Mouse (Mus musculus): Measurements from ENCODE around the gene Wbp1. TPM values are rescaled to one million over a fixed set of nuclear protein-coding genes. Genes with fewer than 3 reads are reported as not detected.

Gene Wbp1
- polyA plus RNA-seq, 1 experiment from 2014 or later: 120 TPM

DNA sequence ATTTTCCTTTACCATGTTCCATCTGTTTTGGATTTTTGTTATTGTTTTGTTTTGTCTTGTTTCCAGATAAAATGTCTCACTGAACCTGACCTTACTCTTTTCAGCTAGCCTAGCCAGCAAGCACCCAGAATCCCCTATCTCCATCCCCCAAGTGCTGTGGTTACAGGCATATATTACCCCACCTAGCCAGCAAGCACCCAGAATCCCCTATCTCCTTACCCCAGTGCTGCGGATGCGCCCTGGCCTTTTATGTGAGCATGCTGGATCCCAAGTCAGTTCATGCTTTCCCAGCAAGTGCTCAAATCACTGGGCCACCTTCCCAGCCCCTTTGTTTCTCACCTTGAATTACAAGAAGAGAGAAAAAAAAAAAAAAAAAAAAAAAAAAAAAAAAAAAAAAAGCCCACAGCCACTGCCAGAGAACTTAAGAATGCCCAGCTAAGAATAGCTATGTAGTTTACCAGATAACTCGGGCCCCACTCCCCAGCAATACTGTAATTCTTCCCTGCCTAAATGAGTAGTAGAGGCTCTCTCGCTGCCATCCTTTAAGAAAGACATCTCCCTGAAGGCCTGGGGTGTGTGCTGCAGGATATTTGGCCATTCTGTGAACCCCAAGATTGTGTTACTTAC, 9.7 kb downstream of the Wbp1 start:
- no peak for ATAC-seq (ENCODE audit: borderline replicate concordance, extremely low read depth, low FRiP score, low TSS enrichment)
- Histone ChIP-seq H3K4me2 (no peak overlapping the region), H3K9ac (no peak overlapping the region)

GRCm38 (mm10) chr6:83108762-83109668, 12.3 kb downstream of the Wbp1 start, which contains the start of gene Mrpl53:
Mrpl53 (plus strand) TSS chr6:83109040.
- peak within 1 kb of the TSS; percentile 75 for H3K27ac ChIP-seq
- H3K4me3 ChIP-seq: peak within 1 kb of the TSS; percentile 95
- H3K9ac ChIP-seq: peak within 1 kb of the TSS; percentile 88
- peaks cover 20% of the 10 kb centered on the region for H3K4me1 ChIP-seq
- H3K27me3 ChIP-seq: no peaks in the 10 kb centered on the region
- H3K36me3 ChIP-seq: 0 out of 2 replicates have a peak, but pooled peaks cover 15% of the 10 kb centered on the region
- H3K9me3 ChIP-seq: no peaks in the 10 kb centered on the region
- ATAC-seq (ENCODE audit: borderline replicate concordance, extremely low read depth, low FRiP score, low TSS enrichment): peak; percentile 91
- under 1% methylated on average over 76 of the region's 76 CpGs for WGBS
- H3K4me2 ChIP-seq: peak within 1 kb of the TSS; percentile 88

More for the DNA sequence above, 9.7 kb downstream of the Wbp1 start:
- peaks cover 37% of the 10 kb centered on the region for H3K4me1 ChIP-seq
- H3K27ac ChIP-seq: no peak overlapping the region
- H3K36me3 ChIP-seq: 0 out of 2 replicates have a peak, but pooled peaks cover 12% of the 10 kb centered on the region
- no peaks in the 10 kb centered on the region for H3K9me3 ChIP-seq
- 85% methylated on average over 4 of the region's 4 CpGs for WGBS
- no peak overlapping the region for H3K4me3 ChIP-seq
- no peaks in the 10 kb centered on the region for H3K27me3 ChIP-seq

- 36% methylated on average over 13 of the region's 13 CpGs for WGBS
- Histone ChIP-seq H3K4me2 (peak overlapping the region; percentile 88), H3K4me3 (peak overlapping the region; percentile 95), H3K27ac (no peak overlapping the region), H3K27me3 (no peaks in the 10 kb centered on the region), H3K36me3 (0 out of 2 replicates have a peak, but pooled peaks cover 15% of the 10 kb centered on the region), H3K4me1 (peaks cover 28% of the 10 kb centered on the region), H3K9ac (0 out of 2 replicates have a peak overlapping the region, but pooled peaks have one; percentile 88), H3K9me3 (no peaks in the 10 kb centered on the region)
- no peak for ATAC-seq (ENCODE audit: borderline replicate concordance, extremely low read depth, low FRiP score, low TSS enrichment)
Observed at GRCm38 (mm10) chr6:83107566-83108400, 13.6 kb downstream of the Wbp1 start.

GRCm38 (mm10) chr6:83104158-83104557, 17.2 kb downstream of the Wbp1 start:
- no peak overlapping the region for H3K4me2 ChIP-seq
- no peak for ATAC-seq (ENCODE audit: borderline replicate concordance, extremely low read depth, low FRiP score, low TSS enrichment)
- H3K4me1 ChIP-seq: peaks cover 27% of the 10 kb centered on the region
- no peak overlapping the region for H3K27ac ChIP-seq
- 0 out of 2 replicates have a peak, but pooled peaks cover 3% of the 10 kb centered on the region for H3K36me3 ChIP-seq
- H3K4me3 ChIP-seq: no peak overlapping the region
- H3K9me3 ChIP-seq: no peaks in the 10 kb centered on the region
- H3K9ac ChIP-seq: no peak overlapping the region
- no peaks in the 10 kb centered on the region for H3K27me3 ChIP-seq
- WGBS: 74% methylated on average over 4 of the region's 4 CpGs

- no peaks in the 10 kb centered on the region for H3K9me3 ChIP-seq
- ATAC-seq (ENCODE audit: borderline replicate concordance, extremely low read depth, low FRiP score, low TSS enrichment): no peak
- no peaks in the 10 kb centered on the region for H3K27me3 ChIP-seq
- 48% methylated on average over 11 of the region's 11 CpGs for WGBS
- no peak overlapping the region for H3K27ac ChIP-seq
- H3K9ac ChIP-seq: peak overlapping the region; percentile 71; the same call in 1 of the 2 replicates
- peak overlapping the region; percentile 65; the same call in 1 of the 2 replicates for H3K4me3 ChIP-seq
- peaks cover 24% of the 10 kb centered on the region for H3K4me1 ChIP-seq
- 0 out of 2 replicates have a peak, but pooled peaks cover 3% of the 10 kb centered on the region for H3K36me3 ChIP-seq
- peak overlapping the region; percentile 97 for H3K4me2 ChIP-seq
Observed at GRCm38 (mm10) chr6:83103130-83103650, 18.2 kb downstream of the Wbp1 start.

- peak overlapping the region; percentile 97 for H3K4me2 ChIP-seq
- no peaks in the 10 kb centered on the region for H3K9me3 ChIP-seq
- H3K4me3 ChIP-seq: peak overlapping the region; percentile 65
- peak overlapping the region; percentile 71 for H3K9ac ChIP-seq
- ATAC-seq (ENCODE audit: borderline replicate concordance, extremely low read depth, low FRiP score, low TSS enrichment): peak; percentile 81
- H3K27ac ChIP-seq: peak overlapping the region; percentile 81
- no peaks in the 10 kb centered on the region for H3K27me3 ChIP-seq
- 0 out of 2 replicates have a peak, but pooled peaks cover 3% of the 10 kb centered on the region for H3K36me3 ChIP-seq
- WGBS: under 1% methylated on average over 73 of the region's 74 CpGs
- H3K4me1 ChIP-seq: peaks cover 18% of the 10 kb centered on the region
Observed at GRCm38 (mm10) chr6:83101688-83102556, 19.4 kb downstream of the Wbp1 start.

DNA sequence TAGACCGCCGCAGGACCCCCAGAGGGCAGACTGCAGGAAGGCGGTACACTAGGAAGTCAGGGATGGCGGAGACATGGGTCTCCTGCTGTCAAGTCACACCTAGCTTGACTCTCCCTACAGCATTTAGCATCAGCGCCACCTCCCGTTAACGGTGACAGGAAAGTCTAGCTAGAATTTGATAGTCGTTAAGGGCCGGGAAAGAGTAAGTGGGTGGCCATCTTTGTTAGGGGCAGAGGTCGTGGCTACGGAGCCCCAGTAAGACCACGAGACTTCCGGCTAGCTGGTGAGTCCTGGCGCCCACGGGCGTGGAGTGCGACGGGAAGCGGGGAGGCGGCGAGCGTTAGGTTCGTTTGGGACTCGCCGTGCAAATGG, 20.1 kb downstream of the Wbp1 start, which contains the start of the genes Ccdc142 and Gm42688:
Gene Ccdc142, plus strand, starts transcription at position 286 of the 372 bp plus-strand sequence.
Gene Gm42688, plus strand, starts transcription at position 302 of the 372 bp plus-strand sequence.
- ATAC-seq (ENCODE audit: borderline replicate concordance, extremely low read depth, low FRiP score, low TSS enrichment): peak; percentile 78
- no peaks in the 10 kb centered on the region for H3K9me3 ChIP-seq

GRCm38 (mm10) chr6:83098411-83098810, 22.9 kb downstream of the Wbp1 start:
- Histone ChIP-seq H3K4me3 (no peak overlapping the region), H3K27me3 (no peaks in the 10 kb centered on the region; the same call in 1 of the 2 replicates), H3K9ac (no peak overlapping the region), H3K36me3 (no peaks in the 10 kb centered on the region), H3K4me2 (no peak overlapping the region), H3K27ac (no peak overlapping the region), H3K4me1 (peaks cover 16% of the 10 kb centered on the region), H3K9me3 (no peaks in the 10 kb centered on the region)
- 60% methylated on average over 2 of the region's 2 CpGs for WGBS
- ATAC-seq (ENCODE audit: borderline replicate concordance, extremely low read depth, low FRiP score, low TSS enrichment): no peak

More for the DNA sequence above, 20.1 kb downstream of the Wbp1 start, which contains the start of the genes Ccdc142 and Gm42688:
- H3K4me3 ChIP-seq: peak within 1 kb of the TSS; percentile 65
- H3K27ac ChIP-seq: peak within 1 kb of the TSS; percentile 81
- peak within 1 kb of the TSS; percentile 71 for H3K9ac ChIP-seq
- H3K36me3 ChIP-seq: 0 out of 2 replicates have a peak, but pooled peaks cover 3% of the 10 kb centered on the region
- WGBS: under 1% methylated on average over 25 of the region's 25 CpGs
- no peaks in the 10 kb centered on the region; the same call in 1 of the 2 replicates for H3K27me3 ChIP-seq
- peak within 1 kb of the TSS; percentile 97 for H3K4me2 ChIP-seq
- H3K4me1 ChIP-seq: peaks cover 18% of the 10 kb centered on the region

DNA sequence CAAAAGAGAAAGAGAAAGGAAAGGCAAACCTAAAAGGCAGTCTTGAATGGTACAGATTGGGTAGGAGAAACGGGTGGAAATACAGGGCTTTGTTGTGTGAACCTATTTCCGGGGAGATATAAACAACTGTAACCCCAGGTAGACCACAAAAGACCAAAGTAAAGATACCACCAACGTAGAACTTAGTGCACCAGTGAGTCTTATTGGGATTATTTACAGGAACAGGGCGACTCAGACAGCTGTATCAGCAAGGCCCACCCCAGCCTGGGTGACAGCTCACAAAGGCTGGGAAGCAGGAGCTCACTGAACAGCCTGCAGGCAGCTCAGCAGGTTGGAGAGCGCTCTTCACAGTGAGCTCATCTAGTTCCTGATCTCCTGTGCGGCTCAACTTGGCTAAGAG, 25.4 kb downstream of the Wbp1 start:
- H3K36me3 ChIP-seq: no peaks in the 10 kb centered on the region
- no peak overlapping the region for H3K4me2 ChIP-seq
- ATAC-seq (ENCODE audit: borderline replicate concordance, extremely low read depth, low FRiP score, low TSS enrichment): no peak
- no peaks in the 10 kb centered on the region for H3K9me3 ChIP-seq
- WGBS: 41% methylated on average over 6 of the region's 6 CpGs
- 0 out of 2 replicates have a peak, but pooled peaks cover 6% of the 10 kb centered on the region for H3K4me1 ChIP-seq
- H3K4me3 ChIP-seq: no peak overlapping the region
- no peak overlapping the region for H3K27ac ChIP-seq
- no peak overlapping the region for H3K9ac ChIP-seq
- H3K27me3 ChIP-seq: no peaks in the 10 kb centered on the region; the same call in 1 of the 2 replicates
